8 mouse cellular contexts compared by ENCODE assay signal in the genomic region with DNA sequence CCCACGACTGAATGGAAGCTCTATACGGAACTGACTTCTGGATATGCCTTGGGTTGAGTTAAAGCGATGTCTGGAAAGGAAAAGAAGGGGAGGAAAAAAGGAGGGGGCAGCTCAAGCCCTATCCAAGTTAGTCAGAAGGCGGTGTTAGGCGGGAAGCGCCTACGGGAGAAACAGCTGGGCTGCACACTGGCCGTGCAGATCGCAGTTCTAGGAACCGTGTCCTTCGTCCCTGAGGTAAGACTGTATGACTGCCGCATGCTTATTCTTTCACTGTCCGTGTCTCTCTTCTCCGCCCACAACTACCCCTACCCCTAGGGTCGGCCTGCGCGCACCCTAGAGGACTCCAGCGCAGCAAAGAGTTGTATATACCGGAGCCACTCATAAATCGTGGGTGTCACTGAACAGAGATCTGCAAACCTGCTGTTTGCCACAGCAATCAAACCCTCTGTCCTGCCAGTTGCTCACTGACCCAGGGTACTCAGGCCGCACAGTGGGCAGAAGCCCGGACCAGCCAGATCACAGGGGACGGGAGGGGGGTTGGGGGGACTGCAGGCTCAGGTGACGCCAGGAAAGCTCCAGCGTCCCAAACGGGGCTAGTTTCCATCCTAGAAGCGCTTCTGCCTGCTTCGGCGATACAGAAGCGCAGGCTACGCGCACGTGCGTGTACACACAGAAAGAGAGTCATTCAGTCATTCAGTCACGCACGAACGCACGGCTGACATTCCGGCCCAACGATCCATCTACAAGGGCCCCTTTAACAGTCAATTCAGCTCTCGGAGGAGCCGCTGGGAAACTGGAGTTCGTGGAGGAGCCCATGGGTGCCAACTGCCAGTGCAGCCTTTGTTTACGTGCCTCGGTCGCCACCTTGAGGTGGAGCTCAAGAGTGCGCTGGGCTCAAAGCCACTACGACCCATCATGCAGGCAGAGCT. TPM values are rescaled to one million over a fixed set of nuclear protein-coding genes. Genes with fewer than 3 reads are reported as not detected.
DNase-seq lines count a peak whose midpoint lies in the region; ATAC-seq lines count a peak whose summit lies in the region.

No protein-coding gene starts in this region.

- WGBS in heart, embryonic 14.5 days: under 1% methylated on average over 48 of the region's 48 CpGs
- under 1% methylated on average over 48 of the region's 48 CpGs for WGBS in liver, embryonic 13.5 days (ENCODE audit: insufficient replicate concordance)
- WGBS in stomach, embryonic 15.5 days: under 1% methylated on average over 48 of the region's 48 CpGs

- peak overlapping the region; percentile 65 for H3K4me3 ChIP-seq in brown adipose tissue, adult 24 weeks (ENCODE audit: insufficient read depth, low read depth, low read length)
- H3K4me3 ChIP-seq in heart, embryonic 14.5 days (ENCODE audit: control insufficient read depth in 1 of 2, insufficient read depth in 1 of 2, low read depth in 1 of 2, low read length in 2 of 2): peak overlapping the region; percentile 45 to 59
- peak overlapping the region; percentile 57 for H3K4me3 ChIP-seq in liver, embryonic 13.5 days (replicated peaks)
- H3K4me3 ChIP-seq in stomach, embryonic 15.5 days (replicated peaks): peak overlapping the region; percentile 49

- H3K27me3 ChIP-seq in heart, embryonic 14.5 days (ENCODE audit: control insufficient read depth, insufficient read depth, low read length): peaks cover 15% of the 10 kb centered on the region
- peaks cover 73% of the 10 kb centered on the region for H3K27me3 ChIP-seq in liver, embryonic 13.5 days
- peaks cover 27% of the 10 kb centered on the region for H3K27me3 ChIP-seq in stomach, embryonic 15.5 days (replicated peaks)

- peak; percentile 82 for DNase-seq in CD4-positive, CD25-positive, alpha-beta regulatory T cell, adult 2 months (ENCODE audit: low read depth, low spot score)
- peak; percentile 51 for DNase-seq in fibroblast of lung, adult 2 months (ENCODE audit: low read depth)
- peak; percentile 89 for DNase-seq in kidney, postnatal 10 days
- DNase-seq in liver, embryonic 13.5 days: no peak
- peak; percentile 84 for DNase-seq in neural tube, embryonic 10.5 days (ENCODE audit: extremely low spot score, low spot score)

- peak overlapping the region; percentile 71 for H3K4me2 ChIP-seq in heart, embryonic 14.5 days (ENCODE audit: low read length)
- H3K4me2 ChIP-seq in liver, embryonic 13.5 days: peak overlapping the region; percentile 84
- H3K4me2 ChIP-seq in stomach, embryonic 15.5 days: peak overlapping the region; percentile 97

- H3K27ac ChIP-seq in brown adipose tissue, adult 24 weeks (replicated peaks; ENCODE audit: low read depth, low read length): no peak overlapping the region
- H3K27ac ChIP-seq in heart, embryonic 14.5 days (replicated peaks in 1 of 2; ENCODE audit: control insufficient read depth in 1 of 2, insufficient read depth in 1 of 2, low read depth in 2 of 2, low read length in 2 of 2): no peak overlapping the region
- H3K27ac ChIP-seq in liver, embryonic 13.5 days: no peak overlapping the region
- no peak overlapping the region for H3K27ac ChIP-seq in stomach, embryonic 15.5 days

- H3K9me3 ChIP-seq in heart, embryonic 14.5 days (ENCODE audit: control insufficient read depth, low read length): no peaks in the 10 kb centered on the region
- no peaks in the 10 kb centered on the region for H3K9me3 ChIP-seq in liver, embryonic 13.5 days (replicated peaks)
- H3K9me3 ChIP-seq in stomach, embryonic 15.5 days: no peaks in the 10 kb centered on the region

- no peaks in the 10 kb centered on the region for H3K36me3 ChIP-seq in heart, embryonic 14.5 days (ENCODE audit: control insufficient read depth, insufficient read depth, low read length)
- no peaks in the 10 kb centered on the region for H3K36me3 ChIP-seq in liver, embryonic 13.5 days
- no peaks in the 10 kb centered on the region for H3K36me3 ChIP-seq in stomach, embryonic 15.5 days

- peak overlapping the region; percentile 51 for H3K9ac ChIP-seq in heart, embryonic 14.5 days (ENCODE audit: low read length)
- H3K9ac ChIP-seq in liver, embryonic 13.5 days: peak overlapping the region; percentile 41
- H3K9ac ChIP-seq in stomach, embryonic 15.5 days: peak overlapping the region; percentile 16; the same call in 1 of the 2 replicates

- peaks cover 2% of the 10 kb centered on the region; the same call in 1 of the 2 replicates for H3K4me1 ChIP-seq in brown adipose tissue, adult 24 weeks (ENCODE audit: control insufficient read depth, insufficient read depth, insufficient read length, low read length)
- H3K4me1 ChIP-seq in heart, embryonic 14.5 days (ENCODE audit: control insufficient read depth in 2 of 2, insufficient read depth in 2 of 2, low read length in 2 of 2): peaks cover 2 to 11% of the 10 kb centered on the region in 2 experiments
- peaks cover 21% of the 10 kb centered on the region for H3K4me1 ChIP-seq in liver, embryonic 13.5 days (replicated peaks)
- H3K4me1 ChIP-seq in stomach, embryonic 15.5 days: peaks cover 10% of the 10 kb centered on the region

- ATAC-seq in heart, embryonic 14.5 days (ENCODE audit: insufficient number of reproducible peaks, insufficient read depth, low FRiP score, low read depth): peak; percentile 70; the same call in 1 of the 2 replicates
- ATAC-seq in liver, embryonic 13.5 days (ENCODE audit: low read depth): peak; percentile 77
- ATAC-seq in stomach, embryonic 15.5 days (ENCODE audit: insufficient read depth, low FRiP score, low read depth): peak; percentile 74

RNA-seq across cellular contexts. Expression of a gene that starts 0.6 kb away (rescaled TPM):
- polyA plus RNA-seq in brown adipose tissue, adult 24 weeks (2012; ENCODE audit: insufficient read depth, insufficient read length, missing spikeins): 60.2 and 68.8 TPM in 2 replicates
- 168 and 176 TPM in 2 replicates for polyA plus RNA-seq in heart, embryonic 14.5 days (2014; fragmentation: Nextera tagmentation; extraction: Ambion mirVana)
- 144 and 162 TPM in 2 replicates for polyA plus RNA-seq in liver, embryonic 13.5 days (2015; fragmentation: Nextera tagmentation; extraction: Ambion mirVana)
- 226 and 230 TPM in 2 replicates for polyA plus RNA-seq in stomach, embryonic 15.5 days (2015; fragmentation: Nextera tagmentation; extraction: Ambion mirVana)

RNA-seq across cellular contexts. Expression of a gene that starts 1.2 kb away (rescaled TPM):
- polyA plus RNA-seq in brown adipose tissue, adult 24 weeks (2012; ENCODE audit: insufficient read depth, insufficient read length, missing spikeins): 15.1 and 24.8 TPM in 2 replicates
- polyA plus RNA-seq in heart, embryonic 14.5 days (2014; fragmentation: Nextera tagmentation; extraction: Ambion mirVana): 36.8 and 39.1 TPM in 2 replicates
- 62.9 and 71.9 TPM in 2 replicates for polyA plus RNA-seq in liver, embryonic 13.5 days (2015; fragmentation: Nextera tagmentation; extraction: Ambion mirVana)
- 36.3 and 42.4 TPM in 2 replicates for polyA plus RNA-seq in stomach, embryonic 15.5 days (2015; fragmentation: Nextera tagmentation; extraction: Ambion mirVana)

RNA-seq across cellular contexts. Expression of a gene that starts 44.6 kb away (rescaled TPM):
- not detected in 2 replicates for polyA plus RNA-seq in brown adipose tissue, adult 24 weeks (2012; ENCODE audit: insufficient read depth, insufficient read length, missing spikeins)
- 0.27 and 0.40 TPM in 2 replicates for polyA plus RNA-seq in heart, embryonic 14.5 days (2014; fragmentation: Nextera tagmentation; extraction: Ambion mirVana)
- 0.62 and 1.3 TPM in 2 replicates for polyA plus RNA-seq in liver, embryonic 13.5 days (2015; fragmentation: Nextera tagmentation; extraction: Ambion mirVana)
- 0.46 and 3.0 TPM in 2 replicates for polyA plus RNA-seq in stomach, embryonic 15.5 days (2015; fragmentation: Nextera tagmentation; extraction: Ambion mirVana)
